Mouse (Mus musculus): ENCODE data around the gene Jund. TPM values are rescaled to one million over a fixed set of nuclear protein-coding genes. Genes with fewer than 3 reads are reported as not detected.

Jund gene
- total RNA-seq, 2 experiments from 2014 or later, result 165 to 181 TPM

- no peak for DNase-seq (ENCODE audit: low spot score in 2 of 2)
- Histone ChIP-seq H3K4me3 (no peak overlapping the region), H3K27ac (peak overlapping the region; percentile 65; the same call in 1 of the 2 replicates)
- TF ChIP-seq CTCF (conservative IDR thresholded peaks at IDR 0.05), result no peak
These were observed 35.1 kb upstream of the Jund start for GRCm38 (mm10) chr8:70663691-70664090.

GRCm38 (mm10) chr8:70664631-70665030, 34.1 kb upstream of the Jund start:
- no peak overlapping the region for H3K4me3 ChIP-seq
- TF ChIP-seq CTCF (conservative IDR thresholded peaks at IDR 0.05), result no peak
- no peak for DNase-seq (ENCODE audit: low spot score in 2 of 2)
- H3K27ac ChIP-seq, result no peak overlapping the region

DNA sequence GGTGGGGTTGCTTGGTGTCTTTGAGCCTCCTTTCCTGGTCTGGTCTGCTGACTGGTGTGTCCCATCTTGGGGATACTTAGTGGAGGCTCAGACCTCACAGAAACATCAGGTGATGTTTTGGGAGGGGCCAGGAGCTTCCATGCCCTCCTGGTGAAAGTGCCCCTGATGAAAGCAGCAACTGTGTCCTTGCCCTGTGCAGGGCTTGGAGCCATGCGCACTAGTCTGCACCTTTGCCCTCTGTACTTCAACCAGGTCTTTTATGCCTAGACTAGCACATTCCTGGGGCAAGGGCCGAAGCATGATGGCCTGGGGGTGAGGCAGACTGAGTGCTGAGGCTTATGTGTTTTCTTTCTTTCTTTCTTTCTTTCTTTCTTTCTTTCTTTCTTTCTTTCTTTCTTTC, 33.1 kb upstream of the Jund start:
- no peak overlapping the region for H3K27ac ChIP-seq
- no peak for TF ChIP-seq CTCF (conservative IDR thresholded peaks at IDR 0.05)
- H3K4me3 ChIP-seq, result no peak overlapping the region
- no peak for DNase-seq (ENCODE audit: low spot score in 2 of 2)

GRCm38 (mm10) chr8:70667071-70667470, 31.7 kb upstream of the Jund start:
- H3K4me3 ChIP-seq, result no peak overlapping the region
- no peak for TF ChIP-seq CTCF (conservative IDR thresholded peaks at IDR 0.05)
- DNase-seq (ENCODE audit: low spot score in 2 of 2), result peak; percentile 53 to 80
- peak overlapping the region; percentile 43; the same call in 1 of the 2 replicates for H3K27ac ChIP-seq

DNA sequence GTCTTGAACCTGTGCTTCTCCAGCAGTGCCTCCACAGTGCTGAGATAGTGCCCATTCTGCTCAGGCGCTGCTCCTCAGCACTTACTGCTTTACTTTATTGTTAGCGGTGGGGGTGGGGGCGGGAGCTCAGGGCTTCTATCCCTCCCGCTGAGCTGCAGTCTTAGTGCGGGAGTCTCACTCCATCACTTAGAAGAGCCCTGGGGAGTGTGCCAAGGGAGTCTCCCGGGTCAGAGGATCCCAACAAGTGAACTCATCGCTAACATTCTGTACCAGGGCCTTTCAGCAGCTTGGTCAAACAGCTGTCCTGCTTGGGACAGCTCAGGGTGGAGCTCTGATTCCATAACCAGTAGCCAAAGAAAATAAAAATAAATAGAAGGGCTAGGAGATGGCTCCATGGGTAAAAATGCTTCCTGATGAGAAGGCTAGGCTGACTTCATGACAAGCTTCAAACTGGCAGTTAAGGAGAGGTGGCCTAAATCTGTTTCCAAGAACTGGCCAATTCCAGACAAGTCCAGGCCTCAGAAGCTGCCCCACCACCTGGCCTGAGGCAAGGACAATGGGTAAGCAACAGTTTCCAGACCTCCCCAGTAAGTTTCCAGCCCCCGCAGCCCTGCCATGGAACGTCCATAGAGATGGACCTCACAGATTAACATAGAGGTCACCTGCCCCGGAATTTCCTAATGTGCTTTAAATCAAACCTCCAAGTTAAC, 27.0 kb upstream of the Jund start:
- no peak for TF ChIP-seq CTCF (conservative IDR thresholded peaks at IDR 0.05)

GRCm38 (mm10) chr8:70672325-70673078, 26.2 kb upstream of the Jund start:
- no peak for DNase-seq (ENCODE audit: low spot score in 2 of 2)

More for the DNA sequence above, 27.0 kb upstream of the Jund start:
- Histone ChIP-seq H3K27ac (peak overlapping the region; percentile 92; the same call in 1 of the 2 replicates), H3K4me3 (no peak overlapping the region)
- no peak for DNase-seq (ENCODE audit: low spot score in 2 of 2)

GRCm38 (mm10) chr8:70673079-70673856, 25.5 kb upstream of the Jund start, which contains the start of gene Lsm4:
Gene Lsm4, plus strand, starts transcription at chr8:70673248.
- peak within 1 kb of the TSS; percentile 94 for H3K27ac ChIP-seq
- H3K4me3 ChIP-seq, result peak within 1 kb of the TSS; percentile 83
- peak; percentile 95 to 99 for DNase-seq (ENCODE audit: low spot score in 2 of 2)
- TF ChIP-seq CTCF (conservative IDR thresholded peaks at IDR 0.05), result peak; percentile 86

More at GRCm38 (mm10) chr8:70672325-70673078, 26.2 kb upstream of the Jund start:
- Histone ChIP-seq H3K27ac (peak overlapping the region; percentile 92), H3K4me3 (peak overlapping the region; percentile 52)
- no peak for TF ChIP-seq CTCF (conservative IDR thresholded peaks at IDR 0.05)

DNA sequence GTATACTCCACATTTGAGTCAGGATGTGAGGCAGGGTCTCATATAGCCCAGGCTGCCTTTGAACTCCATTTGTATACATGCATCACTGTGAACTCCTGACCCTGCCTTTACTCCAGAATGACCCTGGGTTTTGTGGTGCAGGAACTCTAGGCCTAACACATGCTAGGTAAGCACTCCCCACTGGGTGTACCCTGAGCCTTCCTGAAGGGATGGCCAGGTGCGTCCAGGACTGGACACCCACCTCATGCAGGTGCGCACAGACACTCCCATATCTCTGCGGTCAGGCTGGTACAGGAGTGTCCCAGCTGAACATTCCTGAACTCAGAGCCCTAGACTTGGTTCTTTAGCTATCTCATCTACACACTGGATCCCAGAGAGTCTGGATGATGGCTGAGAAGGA, 24.6 kb upstream of the Jund start:
- no peak for DNase-seq (ENCODE audit: low spot score in 2 of 2)

DNA sequence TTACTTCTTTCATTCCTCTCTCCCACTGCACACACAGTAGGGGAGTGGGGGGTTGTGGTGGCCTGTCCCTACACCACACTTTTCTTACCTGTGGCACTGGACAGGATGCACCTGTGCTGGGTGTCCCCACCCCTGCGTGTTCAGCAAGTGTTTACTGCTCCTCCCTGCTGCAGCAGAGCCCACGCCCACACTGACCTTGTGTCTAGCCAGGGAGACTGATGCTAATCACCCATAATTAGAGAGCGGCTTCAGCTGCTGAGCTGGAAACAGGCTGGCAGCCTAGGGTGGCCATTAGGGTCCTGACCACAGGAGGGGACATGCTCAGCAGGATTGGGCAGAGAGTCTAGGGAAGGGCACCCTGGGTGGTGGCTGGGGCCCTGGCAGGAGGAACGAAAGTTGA, 24.0 kb upstream of the Jund start:
- no peak for TF ChIP-seq CTCF (conservative IDR thresholded peaks at IDR 0.05)
- peak overlapping the region; percentile 94 for H3K27ac ChIP-seq
- no peak for DNase-seq (ENCODE audit: low spot score in 2 of 2)
- no peak overlapping the region for H3K4me3 ChIP-seq

More for the DNA sequence above, 24.6 kb upstream of the Jund start:
- TF ChIP-seq CTCF (conservative IDR thresholded peaks at IDR 0.05), result no peak
- peak overlapping the region; percentile 83 for H3K4me3 ChIP-seq
- peak overlapping the region; percentile 94 for H3K27ac ChIP-seq

DNA sequence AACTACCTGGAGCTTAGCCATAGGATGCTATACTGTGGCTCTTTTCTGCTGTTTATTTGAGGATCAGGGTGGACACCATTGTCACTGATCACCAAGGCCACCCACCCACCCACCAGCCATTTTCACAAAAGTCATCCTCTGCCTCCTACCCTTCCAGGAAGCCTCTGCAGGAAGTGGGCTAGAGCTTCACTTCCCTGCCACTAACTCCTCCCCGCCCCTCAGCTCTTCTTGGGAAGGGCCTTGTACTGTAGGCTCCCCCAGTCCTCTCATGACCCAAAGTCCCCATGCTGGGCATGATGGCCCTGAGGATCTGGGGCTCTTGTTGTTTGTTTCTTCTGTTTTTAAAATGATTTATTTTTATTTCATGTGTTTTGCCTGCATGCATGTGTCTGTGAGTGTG, 23.4 kb upstream of the Jund start:
- Histone ChIP-seq H3K27ac (no peak overlapping the region; the same call in 1 of the 2 replicates), H3K4me3 (no peak overlapping the region)
- DNase-seq (ENCODE audit: low spot score in 2 of 2), result no peak
- no peak for TF ChIP-seq CTCF (conservative IDR thresholded peaks at IDR 0.05)

GRCm38 (mm10) chr8:70677451-70678080, 21.2 kb upstream of the Jund start:
- DNase-seq (ENCODE audit: low spot score in 2 of 2), result no peak
- Histone ChIP-seq H3K4me3 (no peak overlapping the region), H3K27ac (no peak overlapping the region)
- no peak for TF ChIP-seq CTCF (conservative IDR thresholded peaks at IDR 0.05)

GRCm38 (mm10) chr8:70678679-70679078, 20.1 kb upstream of the Jund start:
- H3K4me3 ChIP-seq, result no peak overlapping the region
- no peak for DNase-seq (ENCODE audit: low spot score in 2 of 2)
- no peak overlapping the region for H3K27ac ChIP-seq
- no peak for TF ChIP-seq CTCF (conservative IDR thresholded peaks at IDR 0.05)

Data from layer of hippocampus, adult 2 months (tissue).